Mouse (Mus musculus) neutrophil, adult 65 days (primary cell): ENCODE measurements around the gene Olfr895. TPM values are rescaled to one million over a fixed set of nuclear protein-coding genes. Genes with fewer than 3 reads are reported as not detected.

Source experiments
- total RNA-seq: library from RNA; stranded (reverse); gene quantifications from 2 replicates; pipeline ENCODE4 v1.2.4, GENCODE M21; 2023

Olfr895 gene
- not detected in 2 replicates for total RNA-seq

DNA sequence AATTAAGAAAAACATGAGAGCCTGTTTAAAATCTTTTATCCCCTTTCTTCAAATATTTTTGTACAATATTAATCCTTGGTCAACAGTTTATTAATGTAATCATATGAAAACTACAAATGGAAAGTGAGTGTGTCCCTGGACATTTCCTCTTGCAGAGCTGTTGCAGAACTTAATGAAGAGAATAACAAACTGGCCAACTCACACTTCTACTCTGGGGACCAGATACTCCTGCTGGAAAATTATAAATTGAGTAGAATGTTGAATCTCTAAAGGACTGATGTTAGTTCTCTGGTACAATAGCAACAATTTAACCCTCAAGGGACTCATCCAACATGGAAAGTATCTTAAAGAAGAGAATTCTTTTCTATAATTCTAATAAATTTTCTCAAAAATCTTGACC, at the start of gene Olfr895:
Olfr895 (plus strand) TSS at position 301 of the 400 bp plus-strand sequence.

GRCm38 (mm10) chr9:38252474-38252873, 15.2 kb upstream of the Olfr895 start, which contains the start of gene Olfr143:
Olfr143 (plus strand) TSS chr9:38252774.

GRCm38 (mm10) chr9:38290807-38291206, 23.2 kb downstream of the Olfr895 start, which contains the start of gene Olfr896-ps1:
Olfr896-ps1 (plus strand) TSS chr9:38291107.

Other genes with a start within 250 kb of the Olfr895 start
- not detected in 2 replicates for gene Olfr883, start 242.0 kb upstream of the Olfr895 start, total RNA-seq
- not detected in 2 replicates for gene Olfr884, start 221.3 kb upstream of the Olfr895 start, total RNA-seq
- gene Olfr885, start 206.5 kb upstream of the Olfr895 start, total RNA-seq, result not detected in 2 replicates
- not detected in 2 replicates for gene Olfr887, start 183.8 kb upstream of the Olfr895 start, total RNA-seq
- not detected in 2 replicates for gene Olfr888, start 159.7 kb upstream of the Olfr895 start, total RNA-seq
- gene Olfr889, start 152.7 kb upstream of the Olfr895 start, total RNA-seq, result not detected in 2 replicates
- gene Olfr890, start 125.3 kb upstream of the Olfr895 start, total RNA-seq, result not detected in 2 replicates
- not detected in 2 replicates for gene Olfr891, start 87.0 kb upstream of the Olfr895 start, total RNA-seq
- gene Olfr893, start 59.5 kb upstream of the Olfr895 start, total RNA-seq, result not detected in 2 replicates
- gene Olfr894, start 49.8 kb upstream of the Olfr895 start, total RNA-seq, result not detected in 2 replicates
- gene Olfr143, start 15.1 kb upstream of the Olfr895 start, total RNA-seq, result not detected in 2 replicates
- not detected in 2 replicates for gene Olfr896-ps1, start 23.3 kb downstream of the Olfr895 start, total RNA-seq
- gene Olfr25, start 61.2 kb downstream of the Olfr895 start, total RNA-seq, result not detected in 2 replicates
- not detected in 2 replicates for gene Olfr898, start 80.6 kb downstream of the Olfr895 start, total RNA-seq
- not detected in 2 replicates for gene Olfr250, start 99.0 kb downstream of the Olfr895 start, total RNA-seq
- gene Olfr251, start 109.2 kb downstream of the Olfr895 start, total RNA-seq, result not detected in 2 replicates
- not detected in 2 replicates for gene Olfr147, start 133.8 kb downstream of the Olfr895 start, total RNA-seq
- gene Olfr901, start 161.6 kb downstream of the Olfr895 start, total RNA-seq, result not detected in 2 replicates
- not detected in 2 replicates for gene Olfr902, start 179.8 kb downstream of the Olfr895 start, total RNA-seq
- gene Olfr904, start 195.3 kb downstream of the Olfr895 start, total RNA-seq, result not detected in 2 replicates
- 0.14 TPM in 1 of 2 replicates, not detected in the other for gene Olfr905, start 203.3 kb downstream of the Olfr895 start, total RNA-seq
- not detected in 2 replicates for gene Olfr906, start 219.2 kb downstream of the Olfr895 start, total RNA-seq
- gene Olfr907, start 227.9 kb downstream of the Olfr895 start, total RNA-seq, result not detected in 2 replicates